Mouse (Mus musculus) CH12.LX (cell line): ENCODE data around the gene Btf3l4. TPM values are rescaled to one million over a fixed set of nuclear protein-coding genes. Genes with fewer than 3 reads are reported as not detected.

Experiments
- DNase-seq: peaks from one replicate; pipeline ENCODE4 v3.0.0-alpha.2; 2013; ENCODE audit errors: extremely low read depth
- H3K27ac ChIP-seq: 2 replicates; pipeline ENCODE4 v1.5.1; 2012; ENCODE audit warnings: low read depth, mild to moderate bottlenecking, control low read depth, moderate library complexity; ENCODE audit not compliant: insufficient read depth
- H3K27me3 ChIP-seq: replicated peaks from 2 replicates; pipeline ENCODE3; 2012; ENCODE audit warnings: inconsistent platforms
- H3K36me3 ChIP-seq, 2 experiments: replicated peaks in 1 of 2; 2 replicates each; pipeline versions ENCODE3 to v1.6.1; 2012; ENCODE audit warnings: inconsistent platforms in 1 of 2, low read length in 1 of 2, mild to moderate bottlenecking in 1 of 2, mixed read lengths in 1 of 2, moderate library complexity in 1 of 2; ENCODE audit not compliant: control insufficient read depth in 1 of 2, insufficient read depth in 1 of 2
- H3K4me1 ChIP-seq, 2 experiments: 2 replicates each; pipeline ENCODE4 v1.6.1; 2012; ENCODE audit warnings: inconsistent platforms in 1 of 2, moderate library complexity in 1 of 2; ENCODE audit not compliant: insufficient read depth in 2 of 2, control insufficient read depth in 1 of 2
- H3K4me2 ChIP-seq: 2 replicates; pipeline ENCODE4 v1.6.1; 2012; ENCODE audit warnings: low read depth, mild to moderate bottlenecking, control low read depth; ENCODE audit not compliant: poor library complexity, insufficient read depth, severe bottlenecking
- H3K4me3 ChIP-seq, 3 experiments: fragments of 150-350 bp in 1 of 3; sonication (generic) in 1 of 3; replicated peaks in 1 of 3; 2 replicates each; pipeline versions ENCODE3 to v1.5.1; 2011 to 2012; ENCODE audit warnings: low read depth in 2 of 3, low read length in 2 of 3, mild to moderate bottlenecking in 2 of 3, moderate library complexity in 2 of 3, control low read depth in 1 of 3, improper control_type of control experiment in 1 of 3, inconsistent platforms in 1 of 3, mixed read lengths in 1 of 3; ENCODE audit not compliant: poor library complexity in 1 of 3
- H3K79me2 ChIP-seq: replicated peaks from 2 replicates; pipeline ENCODE4 v1.6.1; 2012; ENCODE audit warnings: mild to moderate bottlenecking, moderate library complexity; ENCODE audit not compliant: control insufficient read depth, poor library complexity, insufficient read depth, severe bottlenecking; ENCODE audit errors: extremely low read depth
- H3K9ac ChIP-seq: 2 replicates; pipeline ENCODE4 v1.6.1; 2012; ENCODE audit warnings: low read depth, mild to moderate bottlenecking, control low read depth, moderate library complexity; ENCODE audit not compliant: insufficient read depth
- H3K9me3 ChIP-seq: replicated peaks from 2 replicates; pipeline ENCODE3; 2012; ENCODE audit warnings: low read length, inconsistent platforms, mixed read lengths
- CHD1 ChIP-seq: IDR thresholded peaks from 2 replicates; pipeline ENCODE4 v1.6.1; 2012; ENCODE audit warnings: low read depth, low read length, improper control_type of control experiment, inconsistent platforms
- CTCF ChIP-seq, 2 experiments: IDR thresholded peaks in 1 of 2; conservative IDR thresholded peaks in 1 of 2; 2 replicates each; pipeline ENCODE4 v1.5.1; 2011 to 2012; ENCODE audit warnings: low read depth in 2 of 2, low read length in 2 of 2, improper control_type of control experiment in 1 of 2, inconsistent platforms in 1 of 2, mild to moderate bottlenecking in 1 of 2, moderate library complexity in 1 of 2
- E2F4 ChIP-seq: IDR thresholded peaks from 2 replicates; pipeline ENCODE4 v1.6.1; 2011; ENCODE audit warnings: low read depth, low read length, improper control_type of control experiment; ENCODE audit not compliant: insufficient replicate concordance
- ELF1 ChIP-seq: IDR thresholded peaks from 2 replicates; pipeline ENCODE4 v1.6.1; 2014; ENCODE audit warnings: low read depth, mild to moderate bottlenecking, inconsistent platforms, low read length, improper control_type of control experiment
- EP300 ChIP-seq: IDR thresholded peaks from 2 replicates; pipeline ENCODE4 v1.6.1; 2011; ENCODE audit warnings: low read length, improper control_type of control experiment
- ETS1 ChIP-seq: conservative IDR thresholded peaks from 2 replicates; pipeline ENCODE4 v1.6.1; 2012; ENCODE audit warnings: low read depth, mild to moderate bottlenecking, inconsistent platforms, low read length, improper control_type of control experiment, moderate library complexity
- GABPA ChIP-seq: IDR thresholded peaks from 2 replicates; pipeline ENCODE4 v1.6.1; 2012; ENCODE audit warnings: low read depth, low read length, improper control_type of control experiment, inconsistent platforms; ENCODE audit not compliant: insufficient replicate concordance
- HCFC1 ChIP-seq: IDR thresholded peaks from 2 replicates; pipeline ENCODE4 v1.6.1; 2012; ENCODE audit warnings: low read depth, mild to moderate bottlenecking, inconsistent platforms, low read length, improper control_type of control experiment
- IRF4 ChIP-seq: IDR thresholded peaks from 2 replicates; pipeline ENCODE4 v1.6.1; 2014; ENCODE audit warnings: low read depth, mild to moderate bottlenecking, inconsistent platforms, low read length, improper control_type of control experiment
- MAFK ChIP-seq: IDR thresholded peaks from 2 replicates; pipeline ENCODE4 v1.6.1; 2011; ENCODE audit warnings: low read length, improper control_type of control experiment; ENCODE audit not compliant: insufficient replicate concordance
- MAZ ChIP-seq: IDR thresholded peaks from 2 replicates; pipeline ENCODE4 v1.6.1; 2012; ENCODE audit warnings: low read depth, mild to moderate bottlenecking, inconsistent platforms, low read length, improper control_type of control experiment, moderate library complexity
- MXI1 ChIP-seq: IDR thresholded peaks from 2 replicates; pipeline ENCODE4 v1.6.1; 2011; ENCODE audit warnings: mild to moderate bottlenecking, low read depth, low read length, improper control_type of control experiment
- NELFE ChIP-seq: IDR thresholded peaks from 2 replicates; pipeline ENCODE4 v1.6.1; 2011; ENCODE audit warnings: low read depth, low read length, improper control_type of control experiment
- PAX5 ChIP-seq: IDR thresholded peaks from 2 replicates; pipeline ENCODE4 v1.6.1; 2012; ENCODE audit warnings: low read length, inconsistent platforms, mixed read lengths
- POLR2A ChIP-seq: IDR thresholded peaks from 2 replicates; pipeline ENCODE4 v1.6.1; 2011; ENCODE audit warnings: low read depth, mild to moderate bottlenecking, improper control_type of control experiment, low read length
- POLR2AphosphoS2 ChIP-seq: IDR thresholded peaks from 2 replicates; pipeline ENCODE4 v1.6.1; 2011; ENCODE audit warnings: low read depth, low read length, improper control_type of control experiment
- RCOR1 ChIP-seq: conservative IDR thresholded peaks from 2 replicates; pipeline ENCODE4 v1.6.1; 2012; ENCODE audit warnings: low read depth, mild to moderate bottlenecking, inconsistent platforms, low read length, improper control_type of control experiment
- SIN3A ChIP-seq: IDR thresholded peaks from 2 replicates; pipeline ENCODE4 v1.6.1; 2012; ENCODE audit warnings: low read length, improper control_type of control experiment, inconsistent platforms
- TBP ChIP-seq: conservative IDR thresholded peaks from 2 replicates; pipeline ENCODE4 v1.6.1; 2011; ENCODE audit warnings: low read depth, low read length, improper control_type of control experiment
- UBTF ChIP-seq: IDR thresholded peaks from 2 replicates; pipeline ENCODE4 v1.6.1; 2012; ENCODE audit warnings: low read depth, mild to moderate bottlenecking, inconsistent platforms, low read length, improper control_type of control experiment, moderate library complexity
- USF2 ChIP-seq: conservative IDR thresholded peaks from 2 replicates; pipeline ENCODE4 v1.6.1; 2011; ENCODE audit warnings: low read depth, low read length, improper control_type of control experiment
- ZC3H11A ChIP-seq: IDR thresholded peaks from 2 replicates; pipeline ENCODE4 v1.6.1; 2012; ENCODE audit warnings: low read depth, mild to moderate bottlenecking, inconsistent platforms, low read length, improper control_type of control experiment
- ZKSCAN1 ChIP-seq: IDR thresholded peaks from 2 replicates; pipeline ENCODE4 v1.6.1; 2012; ENCODE audit warnings: low read depth, inconsistent platforms, low read length, improper control_type of control experiment, borderline replicate concordance
- ZMIZ1 ChIP-seq: IDR thresholded peaks from 2 replicates; pipeline ENCODE4 v1.6.1; 2012; ENCODE audit warnings: low read depth, mild to moderate bottlenecking, inconsistent platforms, low read length, improper control_type of control experiment
- dilution Hi-C: fragments of 300-500 bp; cut with MboI; formaldehyde crosslinking; loops from 2 replicates; pipeline ENCODE4 v1.14.3; 2020; ENCODE audit warnings: low sequenced_read_pairs; ENCODE audit not compliant: extremely low pct_unique_long_range_greater_than_20kb, extremely low pct_ligation_motif_present
- in situ Hi-C: fragments of 300-500 bp; cut with MboI; formaldehyde crosslinking; loops from 3 replicates; pipeline ENCODE4 v1.14.3; 2019; ENCODE audit warnings: low sequenced_read_pairs, low pct_ligation_motif_present, low pct_unique_long_range_greater_than_20kb, mixed read lengths
- polyA plus RNA-seq: library from polyadenylated mRNA; unstranded; fragments of >175 nt; gene quantifications from 2 replicates; pipeline ENCODE4 v1.2.1, GENCODE M21; 2012; ENCODE audit warnings: low read depth; ENCODE audit not compliant: insufficient read length
- total RNA-seq, 2 experiments: library from RNA; depleted of rRNA; stranded (reverse); fragments of 300-350 nt in 1 of 2; fragments of >200 nt in 1 of 2; gene quantifications; 2 replicates each; pipeline ENCODE4 v1.2.3; 2012 to 2014

Btf3l4 gene
- total and polyA plus RNA-seq, 3 experiments: 33.3 to 67.6 (median 52.7) TPM

DNA sequence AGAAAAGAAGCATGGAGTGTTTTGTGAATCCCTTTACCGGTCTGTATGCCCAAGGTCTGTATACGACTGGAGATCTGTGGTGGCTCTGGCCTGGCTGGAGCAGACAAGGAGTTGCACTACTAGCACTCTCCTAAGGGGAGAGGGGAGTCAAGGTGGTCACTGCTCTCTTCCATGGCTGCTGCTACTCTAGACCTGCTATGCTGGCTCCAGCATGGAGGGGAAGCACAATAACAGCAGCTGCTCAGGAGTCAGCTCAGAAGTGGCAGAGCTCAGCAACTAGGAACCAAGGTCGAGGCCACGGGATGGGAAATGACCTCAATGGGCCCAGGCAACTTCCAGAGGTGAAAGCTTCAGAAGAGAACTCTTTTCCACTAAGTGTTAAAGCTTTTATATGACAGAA, 22.3 kb downstream of the Btf3l4 start:
- no peak for TF ChIP-seq ETS1
- TF ChIP-seq RCOR1: no peak
- TF ChIP-seq IRF4: no peak
- no peak for TF ChIP-seq SIN3A
- TF ChIP-seq EP300: no peak
- TF ChIP-seq POLR2A: no peak
- TF ChIP-seq GABPA: no peak
- TF ChIP-seq ELF1: no peak
- TF ChIP-seq ZC3H11A: no peak
- no peak for TF ChIP-seq USF2
- TF ChIP-seq NELFE: no peak
- no peak for TF ChIP-seq POLR2AphosphoS2
- TF ChIP-seq CHD1: no peak
- no peak for TF ChIP-seq PAX5
- TF ChIP-seq TBP: no peak
- no peak for TF ChIP-seq MAZ
- TF ChIP-seq HCFC1: no peak
- TF ChIP-seq CTCF (conservative IDR thresholded peaks at IDR 0.05 in 1 of 2, IDR thresholded peaks at IDR 0.05 in 1 of 2; ENCODE audit: low read depth in 2 of 2, low read length in 2 of 2): no peak
- no peak for TF ChIP-seq UBTF
- TF ChIP-seq ZMIZ1: no peak
- TF ChIP-seq, all 38 proteins: peak for 0

DNA sequence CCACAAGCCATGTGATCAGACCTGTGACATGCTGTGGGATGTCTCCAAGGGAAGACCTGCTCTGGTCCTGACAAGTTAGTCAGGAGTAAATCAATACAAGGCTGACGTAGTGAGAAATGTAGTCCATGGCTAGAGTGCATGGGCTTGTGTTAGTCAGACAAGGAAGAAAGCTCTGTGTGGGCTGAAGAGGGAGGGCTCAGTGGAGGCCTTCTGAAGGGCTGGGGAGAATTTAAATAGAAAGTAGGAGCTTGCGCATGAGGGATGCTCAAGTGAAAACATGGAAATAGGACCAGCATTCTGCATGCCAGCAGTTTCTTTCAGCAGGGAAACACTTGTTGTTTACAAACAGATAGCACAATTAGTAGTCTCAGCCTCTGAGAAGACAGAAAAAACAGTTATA, 29.9 kb downstream of the Btf3l4 start:
- H3K9me3 ChIP-seq: no peaks in the 10 kb centered on the region
- dilution Hi-C loops: no loop called here

More for the DNA sequence above, 22.3 kb downstream of the Btf3l4 start:
- no peak for DNase-seq
- H3K4me1 ChIP-seq: no peaks in the 10 kb centered on the region
- H3K9ac ChIP-seq: no peak overlapping the region
- H3K4me3 ChIP-seq: no peak overlapping the region
- no peaks in the 10 kb centered on the region for H3K79me2 ChIP-seq
- no peaks in the 10 kb centered on the region for H3K27me3 ChIP-seq
- H3K27ac ChIP-seq: no peak overlapping the region
- in situ Hi-C loops (no loop called here), dilution Hi-C loops (no loop called here)
- no peaks in the 10 kb centered on the region for H3K9me3 ChIP-seq
- no peak overlapping the region for H3K4me2 ChIP-seq
- H3K36me3 ChIP-seq: peaks cover 3 to 5% of the 10 kb centered on the region in 2 experiments

More for the DNA sequence above, 29.9 kb downstream of the Btf3l4 start:
- Histone ChIP-seq H3K4me2 (no peak overlapping the region), H3K27me3 (peaks cover 2% of the 10 kb centered on the region), H3K79me2 (no peaks in the 10 kb centered on the region), H3K36me3 (no peaks in the 10 kb centered on the region), H3K27ac (no peak overlapping the region), H3K4me1 (no peaks in the 10 kb centered on the region), H3K4me3 (no peak overlapping the region), H3K9ac (no peak overlapping the region)
- DNase-seq: no peak
- no peak for TF ChIP-seq MAFK
- no peak for TF ChIP-seq UBTF
- TF ChIP-seq CHD1: no peak
- TF ChIP-seq MXI1: no peak
- TF ChIP-seq E2F4: no peak
- TF ChIP-seq ZKSCAN1: no peak
- in situ Hi-C loops: no loop called here
